Mouse (Mus musculus) megakaryocyte progenitor cell, adult 5-6 weeks (primary cell): ENCODE measurements around the gene Ankrd39. TPM values are rescaled to one million over a fixed set of nuclear protein-coding genes. Genes with fewer than 3 reads are reported as not detected.

Source experiments
- ATAC-seq: replicated peaks from 2 replicates; pipeline ENCODE4 v1.8.0; 2016; ENCODE audit warnings: mild to moderate bottlenecking, moderate TSS enrichment, inconsistent platforms; ENCODE audit not compliant: poor library complexity
- total RNA-seq, 2 experiments: library from RNA; stranded (forward) in 1 of 2; stranded (reverse) in 1 of 2; fragments of 157-497, 149-512 nt in 1 of 2; fragments of 200-1000 nt in 1 of 2; gene quantifications; 2 replicates each; pipeline versions ENCODE4 v1.2.3 to v1.2.4; 2015 to 2017

Gene Ankrd39
- total RNA-seq, 2 experiments from 2014 or later: 4.6 to 7.3 TPM

DNA sequence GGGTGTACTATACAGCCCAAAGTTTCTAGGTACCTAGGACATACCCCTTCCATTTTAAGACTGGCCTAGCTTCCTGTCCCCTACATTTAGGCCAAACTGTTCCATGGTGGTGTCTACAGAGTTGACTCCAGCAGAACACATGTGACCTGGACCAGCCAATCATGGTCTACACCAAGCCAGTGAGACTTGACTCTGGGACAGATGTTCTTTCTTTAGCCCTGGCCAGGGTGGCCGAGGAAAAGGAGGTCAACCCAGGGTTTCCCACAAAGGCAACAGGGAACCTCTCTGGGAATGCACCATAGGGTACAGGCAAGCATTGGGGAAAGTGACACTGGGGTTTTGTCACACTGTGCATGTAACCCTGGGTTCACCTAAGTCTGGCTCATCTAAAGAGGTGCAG lies 25.5 kb upstream of the Ankrd39 start:
- ATAC-seq: no peak

DNA sequence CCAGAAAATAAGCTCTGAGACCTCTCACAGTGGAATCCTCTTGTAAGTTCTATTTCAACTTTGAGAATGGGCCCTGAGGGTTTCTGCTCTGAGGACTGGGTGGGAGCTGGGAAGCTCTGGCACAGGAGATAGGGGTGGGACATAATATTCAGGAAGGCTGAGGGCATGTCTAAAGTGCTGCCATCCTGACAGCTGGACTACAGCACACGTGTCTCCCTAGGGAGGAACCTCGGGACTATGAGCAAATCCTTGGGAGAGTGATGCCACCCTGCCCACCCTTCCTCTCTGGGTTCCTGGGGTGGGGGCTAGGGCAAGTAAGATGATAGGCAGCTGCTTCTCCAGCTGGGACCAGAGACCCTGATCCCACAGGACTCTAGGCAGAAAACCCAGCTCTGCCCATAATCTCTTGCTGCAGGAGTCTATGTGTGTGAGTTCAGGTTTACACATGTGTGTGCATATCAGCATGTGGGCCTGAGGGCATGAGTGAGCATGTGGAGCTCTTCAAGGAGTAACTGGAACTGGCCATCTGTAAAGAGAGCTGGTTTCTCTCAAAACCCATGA lies 25.0 kb upstream of the Ankrd39 start:
- no peak for ATAC-seq

DNA sequence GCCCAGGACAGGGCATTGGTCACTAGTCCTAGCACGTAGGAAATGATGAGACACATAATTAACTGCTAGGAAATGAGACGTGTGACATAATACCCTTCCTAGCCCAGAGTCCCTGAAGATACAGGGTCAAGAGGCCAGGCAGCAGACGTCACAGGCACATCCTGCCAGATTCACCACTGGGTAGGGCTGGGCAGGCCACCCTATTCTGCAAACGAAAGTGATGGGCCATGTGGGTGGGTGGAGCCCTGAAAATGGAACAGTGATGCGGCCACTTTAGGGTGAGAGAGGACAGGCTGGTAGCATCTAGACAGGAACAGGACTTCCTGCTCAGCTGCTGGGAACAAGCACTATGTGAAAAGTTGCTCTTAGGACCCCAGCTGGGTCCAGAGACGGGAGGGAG lies 24.4 kb upstream of the Ankrd39 start:
- ATAC-seq: peak; percentile 73

DNA sequence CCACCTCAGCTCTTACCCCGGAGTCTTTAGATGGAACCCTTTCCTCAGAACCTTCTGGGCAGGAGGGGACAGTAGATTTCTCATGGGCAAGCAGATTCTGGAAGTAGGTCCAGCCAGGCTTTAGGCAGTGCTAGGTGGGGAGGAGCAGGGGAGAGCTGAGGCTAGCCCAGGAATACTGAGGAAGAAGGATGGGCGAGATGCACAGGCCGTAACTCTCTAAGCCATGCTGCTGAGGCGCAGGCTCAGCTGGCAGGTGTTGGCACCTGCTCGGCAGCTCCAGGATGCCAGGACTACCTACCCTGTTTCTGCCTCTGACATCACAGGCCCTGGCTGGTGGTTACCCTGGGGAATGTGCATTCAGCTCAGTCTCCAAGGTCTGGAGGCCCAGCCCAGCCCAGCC lies 23.1 kb upstream of the Ankrd39 start:
- ATAC-seq: no peak

DNA sequence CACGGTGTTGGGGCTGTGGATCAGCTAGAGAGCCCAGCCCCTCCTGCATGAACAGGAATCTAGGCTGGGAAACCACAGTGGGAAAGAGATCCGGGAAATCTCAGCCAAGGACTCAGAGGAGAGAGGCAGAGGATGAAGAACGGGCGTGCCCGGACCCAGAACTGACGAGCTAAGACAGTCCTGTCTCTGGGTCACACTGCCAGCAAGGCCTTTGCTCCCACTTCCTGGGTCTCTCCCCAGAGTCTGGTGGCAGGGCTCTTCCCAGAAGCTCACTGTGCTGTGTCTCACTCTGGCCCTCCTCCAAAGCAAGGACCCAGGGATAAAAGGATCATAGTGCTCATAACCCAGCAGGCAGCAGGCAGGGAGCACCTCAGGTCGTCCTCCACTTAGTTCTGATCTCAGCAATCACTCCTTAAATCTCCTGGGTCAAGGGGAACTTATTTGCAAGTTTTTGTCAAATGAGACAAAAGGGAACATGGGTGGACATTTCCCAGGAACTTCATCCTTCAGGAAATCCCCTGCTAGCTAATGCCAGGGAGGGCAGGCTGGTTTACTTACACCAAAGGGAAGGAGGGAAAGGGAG lies 22.5 kb upstream of the Ankrd39 start:
- ATAC-seq: no peak

DNA sequence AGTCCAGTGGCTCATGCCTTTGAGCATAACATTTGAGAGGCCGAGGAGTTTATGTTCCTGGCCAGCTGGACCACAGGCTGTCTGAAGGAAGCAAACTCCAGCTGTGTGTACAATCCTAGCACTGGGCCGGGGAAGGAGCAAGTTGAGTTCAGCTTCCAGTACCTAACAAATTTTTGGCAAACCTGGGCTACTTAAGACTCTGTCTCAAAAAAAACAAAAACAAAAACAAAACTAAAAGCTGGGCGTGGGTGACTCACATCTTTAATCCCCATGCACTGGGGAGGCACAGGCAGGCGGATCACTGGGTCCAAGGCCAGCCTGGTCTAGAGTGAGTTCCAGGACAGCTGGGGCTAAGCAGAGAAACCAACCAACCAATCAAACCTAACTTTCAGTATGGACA lies 21.5 kb upstream of the Ankrd39 start:
- ATAC-seq: no peak

DNA sequence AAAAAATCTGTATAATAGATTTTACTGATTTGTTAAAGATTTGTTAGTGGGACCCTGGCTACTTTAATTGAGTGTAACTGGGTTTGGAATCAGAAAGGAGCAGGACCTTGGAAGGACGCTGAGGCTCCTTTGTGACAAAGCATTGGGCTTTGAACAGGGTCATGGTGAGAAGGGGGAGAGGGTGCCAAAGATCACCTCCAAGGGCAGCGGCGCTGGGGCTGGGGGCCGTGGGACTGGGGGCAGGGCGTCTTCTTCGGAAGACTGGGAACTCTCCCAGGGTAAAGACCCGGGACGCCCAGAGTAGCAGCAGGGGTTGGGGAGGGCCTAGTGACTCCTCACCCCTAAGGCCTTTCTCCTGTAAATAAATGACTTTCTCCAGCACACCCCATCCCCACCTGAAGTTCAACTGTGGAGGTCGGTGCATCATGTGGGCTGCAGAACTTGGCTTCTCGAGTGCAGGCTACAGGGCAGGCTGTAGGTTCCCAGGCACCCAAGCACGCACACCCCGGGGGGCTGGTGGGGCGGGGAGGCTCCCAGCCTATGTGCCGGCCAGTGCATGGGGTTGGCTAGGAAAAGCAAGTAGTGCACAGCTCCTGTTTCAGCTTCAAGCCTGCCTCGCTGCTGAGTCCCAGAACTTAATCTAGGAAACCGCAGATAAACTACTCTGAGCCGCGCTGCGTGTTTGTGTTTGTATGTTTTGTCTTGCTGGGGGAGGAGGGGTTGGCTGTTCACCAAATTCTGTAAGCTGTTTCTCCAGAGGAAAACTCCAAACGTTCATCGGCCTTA lies 20.8 kb upstream of the Ankrd39 start:
- no peak for ATAC-seq

DNA sequence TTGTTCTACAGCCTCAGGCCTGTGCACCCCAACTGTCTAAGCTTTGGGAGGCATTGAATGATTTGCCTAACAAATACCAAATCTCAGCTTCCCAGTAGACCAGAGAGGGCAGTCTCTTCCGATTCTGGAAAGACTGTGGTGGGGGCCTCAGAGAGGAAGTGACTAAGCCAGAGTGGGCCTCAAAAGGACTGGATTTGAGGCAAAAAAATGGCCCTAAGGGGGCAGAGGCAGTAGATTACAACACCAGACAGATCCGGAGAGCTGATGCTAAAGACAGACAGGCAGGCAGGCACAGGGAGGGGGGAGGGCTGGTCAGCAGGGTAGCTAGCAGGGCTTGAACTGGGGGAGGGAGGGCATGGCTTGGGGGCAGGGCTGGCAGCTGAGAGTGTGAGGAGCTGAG lies 19.2 kb upstream of the Ankrd39 start:
- peak; percentile 67 for ATAC-seq

DNA sequence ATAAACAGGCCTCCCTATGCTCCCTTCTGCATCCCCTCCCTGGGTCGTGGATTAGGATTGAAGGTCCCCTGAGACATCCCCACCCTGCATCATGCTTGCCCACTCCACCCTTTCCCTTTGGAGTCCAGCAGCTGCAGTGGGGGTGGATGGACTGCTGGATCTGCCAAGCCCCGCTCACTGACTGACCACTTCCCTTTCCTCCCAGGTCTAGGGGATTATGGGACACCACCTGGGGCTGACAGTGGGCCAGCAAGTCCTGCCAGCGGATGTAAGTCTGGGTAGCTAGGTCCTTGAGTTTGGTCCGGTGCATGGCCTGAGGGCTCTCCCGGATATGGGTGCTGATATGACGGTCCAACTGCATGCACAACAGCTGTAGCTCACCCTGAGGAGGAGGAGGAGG lies 16.9 kb upstream of the Ankrd39 start:
- ATAC-seq: no peak

DNA sequence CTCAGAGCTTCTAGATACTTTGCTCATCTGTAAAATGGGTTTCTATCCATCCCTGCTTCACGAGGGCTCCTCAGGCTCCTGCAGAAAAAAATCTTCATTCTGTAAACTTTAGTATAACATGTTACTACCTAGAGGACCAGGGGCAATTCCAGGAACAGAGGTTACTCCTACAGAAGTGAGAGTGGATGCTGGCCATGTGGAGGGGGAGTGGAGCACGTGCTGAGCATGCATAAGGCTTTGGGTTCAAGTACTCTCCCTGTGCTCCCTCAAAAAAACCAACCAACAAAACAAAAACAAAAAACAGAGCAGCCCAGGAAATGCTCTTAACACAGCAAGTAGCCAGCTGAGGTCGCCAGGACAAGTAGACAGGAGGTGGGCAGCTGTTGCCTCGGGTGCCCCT lies 16.4 kb upstream of the Ankrd39 start:
- ATAC-seq: no peak

DNA sequence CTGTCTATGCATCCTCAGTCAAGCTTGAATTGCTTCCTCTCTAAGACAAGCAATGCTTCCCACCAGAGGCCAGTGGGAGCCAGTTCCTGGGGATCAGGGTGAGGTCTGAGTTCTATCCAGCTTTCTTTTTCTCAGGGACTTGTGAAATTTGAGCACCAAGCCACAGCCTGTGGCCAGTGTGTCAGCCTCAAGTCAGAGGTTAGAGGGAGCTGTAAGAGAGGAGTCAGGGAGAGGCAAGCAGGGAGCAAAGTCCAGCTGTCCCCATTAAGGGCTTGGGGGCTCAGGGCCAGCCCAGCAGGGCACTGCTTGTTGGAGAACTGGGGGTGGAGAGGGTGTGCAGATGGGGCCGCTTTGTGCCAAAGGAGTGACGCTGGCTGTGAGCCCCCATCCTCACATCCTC lies 16.0 kb upstream of the Ankrd39 start:
- no peak for ATAC-seq

DNA sequence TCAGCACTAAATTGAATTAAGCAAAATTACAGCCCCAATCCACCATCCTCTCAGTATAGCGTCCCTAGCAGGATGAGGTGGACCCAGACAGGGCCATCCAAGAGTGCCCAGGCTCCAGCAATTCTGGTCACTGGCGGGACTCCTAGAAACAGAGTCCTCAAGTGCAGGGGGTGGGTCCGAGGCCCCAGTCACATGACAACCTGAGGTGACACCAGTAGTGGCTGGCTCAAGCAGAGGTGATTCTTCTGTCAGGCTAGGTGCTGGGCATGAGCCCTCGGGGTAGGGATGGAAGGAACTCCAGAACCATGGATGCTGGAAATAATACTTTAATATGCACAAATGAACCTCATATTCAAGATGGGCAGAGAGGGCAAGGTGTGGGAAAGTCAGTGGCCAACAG lies 15.1 kb upstream of the Ankrd39 start:
- no peak for ATAC-seq

DNA sequence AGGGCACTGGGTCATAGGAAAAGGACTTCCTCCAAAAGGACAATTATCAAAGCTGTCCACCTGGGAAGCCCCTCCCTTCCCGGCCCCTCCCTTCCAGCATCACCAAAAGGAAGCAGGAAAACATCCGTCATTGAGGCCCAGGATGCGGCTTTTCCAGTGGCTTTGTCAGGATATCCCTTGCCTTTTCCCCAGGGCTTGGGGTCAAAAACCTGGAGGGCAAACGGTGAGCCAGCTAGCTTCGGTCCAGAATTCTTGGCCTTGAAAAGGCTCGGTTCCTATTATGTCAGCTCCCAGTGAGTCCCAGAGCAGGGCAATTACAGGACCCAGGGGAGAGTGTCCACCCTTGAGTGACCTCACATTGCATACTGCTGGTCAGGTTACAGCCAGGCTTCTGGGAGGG lies 13.7 kb upstream of the Ankrd39 start:
- no peak for ATAC-seq

DNA sequence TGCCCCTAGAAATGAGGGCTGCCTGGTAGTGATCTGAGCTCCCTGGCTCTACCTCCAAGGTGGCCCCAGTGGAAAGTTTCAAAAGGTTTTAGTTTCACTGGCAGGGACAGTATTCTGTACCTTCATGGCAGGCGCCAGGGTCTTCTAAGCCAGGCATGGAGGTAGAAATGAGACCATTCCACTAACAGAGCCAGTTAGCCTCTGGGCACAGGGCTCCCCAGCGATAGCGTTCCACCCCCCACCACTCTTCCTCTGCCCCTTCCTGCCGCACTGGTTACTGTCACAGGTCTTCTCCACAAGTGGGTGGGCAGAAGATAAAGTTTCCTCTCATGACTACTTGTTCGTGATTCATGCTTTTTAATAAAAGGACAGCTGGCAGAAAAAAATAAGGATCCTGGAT lies 12.6 kb upstream of the Ankrd39 start:
- no peak for ATAC-seq

DNA sequence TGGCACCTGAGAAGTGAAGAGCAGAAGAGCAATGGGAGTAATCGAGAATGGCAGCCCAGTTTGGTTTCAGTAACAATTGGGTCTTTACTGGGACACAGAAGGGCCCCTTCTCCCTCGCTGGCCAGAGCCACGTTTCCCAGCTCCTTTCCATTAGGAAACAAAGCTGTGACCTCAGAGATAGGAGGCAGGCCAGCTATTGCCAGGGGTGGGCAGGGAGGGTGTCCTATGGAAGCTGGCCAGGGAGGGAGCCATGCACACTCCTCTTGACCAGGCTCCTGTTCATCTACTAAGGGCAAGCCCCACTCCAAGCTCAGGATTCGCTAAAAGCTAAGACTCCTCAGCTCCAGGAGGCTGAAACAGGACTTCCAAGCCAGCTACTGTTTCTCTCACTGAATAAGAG lies 12.0 kb upstream of the Ankrd39 start:
- ATAC-seq: no peak

DNA sequence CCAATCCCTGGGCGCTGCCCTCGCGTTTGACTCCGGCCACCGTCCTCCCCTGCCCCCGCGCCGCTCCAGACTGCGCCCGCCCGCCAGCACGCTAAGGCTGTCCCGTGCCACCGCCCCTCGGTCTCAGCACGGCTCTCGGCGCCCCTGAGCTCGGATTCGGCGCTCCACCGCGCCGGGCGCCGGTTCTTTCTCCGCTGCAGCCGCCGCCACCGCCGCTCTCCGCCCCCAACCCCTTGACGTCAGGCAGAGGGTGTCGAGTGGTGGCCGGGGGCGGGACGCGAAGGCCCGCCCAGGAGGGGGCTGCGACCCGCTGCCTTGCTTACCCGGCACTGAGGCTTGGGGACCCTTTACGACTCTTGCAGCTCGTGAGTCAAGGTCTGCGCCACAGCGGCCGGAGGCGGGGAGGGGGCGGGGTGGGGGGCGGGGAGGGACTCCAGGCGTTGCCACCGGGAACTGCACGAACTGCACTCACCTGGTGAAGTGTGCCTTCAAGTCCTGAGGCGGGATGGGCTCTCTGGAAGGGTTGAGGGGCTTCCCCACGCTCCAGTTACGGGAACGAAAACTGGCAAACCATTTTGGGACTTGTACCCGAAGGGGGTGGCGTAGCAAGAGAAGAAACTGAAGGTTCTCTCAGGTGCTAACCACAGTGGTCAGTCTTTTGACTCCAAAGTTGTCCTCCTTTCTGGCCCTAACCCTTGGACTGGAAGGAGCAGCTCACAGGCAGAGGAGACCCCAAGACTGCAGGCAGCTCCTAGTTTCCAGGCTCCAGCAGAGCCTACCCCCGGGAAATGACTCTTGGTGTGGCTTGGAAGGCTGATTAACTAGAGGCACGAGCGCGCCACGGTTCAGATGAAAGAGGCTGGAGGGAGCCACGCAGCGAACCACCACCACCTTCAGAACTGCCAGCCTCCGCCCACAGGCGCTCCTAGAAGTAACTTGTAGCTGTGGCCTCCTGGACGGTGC lies 11.1 kb upstream of the Ankrd39 start, which contains the start of gene Sema4c:
Sema4c (minus strand) TSS at position 319 of the 963 bp plus-strand sequence.
- ATAC-seq: 0 out of 2 replicates have a peak, but pooled peaks have one; percentile 9

DNA sequence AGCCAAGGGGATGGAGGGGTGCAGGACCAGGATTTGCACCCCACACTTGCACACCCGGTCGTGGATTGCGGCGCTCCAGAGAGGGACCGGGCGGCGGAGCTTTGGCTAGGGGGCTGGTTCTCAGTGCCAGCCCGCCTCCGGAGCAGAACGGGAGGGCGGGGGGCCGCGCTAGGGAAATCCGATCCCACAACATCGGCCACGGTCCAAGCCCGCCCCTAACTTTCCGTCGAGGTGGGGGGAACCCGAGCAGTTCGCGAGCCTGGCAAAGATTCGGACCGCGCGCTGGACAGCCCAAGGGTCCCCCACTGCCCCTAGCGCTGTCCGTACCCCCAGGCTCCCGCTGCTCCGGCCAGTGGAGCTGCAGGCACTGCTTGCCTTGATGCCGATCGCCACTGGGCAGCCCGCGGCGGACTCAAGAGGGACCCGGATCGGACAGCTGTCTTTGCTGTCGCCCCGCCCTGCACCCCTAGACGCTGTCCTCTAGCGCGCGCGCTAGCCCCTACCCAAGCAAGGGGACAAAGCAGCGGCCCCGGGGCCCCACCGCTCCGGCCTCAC lies 10.3 kb upstream of the Ankrd39 start:
- peak; percentile 12 for ATAC-seq

DNA sequence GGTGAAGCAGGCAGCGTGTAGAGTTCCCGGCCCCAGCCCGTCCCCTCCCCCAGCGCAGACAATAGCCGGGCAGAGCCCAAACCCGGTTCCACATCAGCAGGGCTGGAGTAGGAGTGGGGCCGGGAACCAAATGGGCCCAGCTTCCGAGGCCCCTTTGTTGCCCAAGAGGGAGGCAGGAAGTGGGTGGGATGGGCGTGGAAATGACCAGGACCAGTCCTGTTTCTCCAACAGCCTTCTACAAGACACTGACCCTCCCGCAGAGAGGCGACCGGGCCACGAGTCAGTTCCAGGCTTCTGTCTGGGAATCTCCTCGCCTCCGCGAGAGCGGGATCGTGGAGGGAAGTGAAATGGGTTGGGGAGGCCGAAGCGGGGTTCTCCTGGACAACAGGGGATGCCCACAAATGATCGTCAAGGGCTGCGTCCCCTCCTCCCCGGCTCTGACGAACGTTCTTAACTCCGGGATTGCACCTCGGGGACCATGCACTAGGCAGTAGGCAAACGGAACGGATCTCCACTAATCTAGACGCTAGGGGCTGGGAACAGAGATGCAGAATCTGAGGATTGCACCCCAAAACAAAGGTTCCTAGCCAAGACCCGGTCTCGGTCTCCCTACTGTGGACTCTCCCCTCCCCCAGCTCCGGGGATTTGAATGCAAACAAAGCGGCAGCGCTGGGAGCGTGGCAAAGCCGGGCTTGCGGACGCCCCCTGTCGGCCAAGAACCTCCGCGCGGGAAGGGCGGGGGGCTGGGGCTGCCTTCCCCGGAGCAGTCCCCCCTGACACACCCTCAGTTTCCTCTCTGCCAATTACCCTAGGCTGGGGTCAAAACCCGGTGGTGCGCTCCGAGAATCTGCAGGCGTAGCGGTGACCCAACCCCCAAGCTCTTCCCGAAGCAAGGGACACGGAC lies 9.6 kb upstream of the Ankrd39 start:
- ATAC-seq: peak; percentile 61

DNA sequence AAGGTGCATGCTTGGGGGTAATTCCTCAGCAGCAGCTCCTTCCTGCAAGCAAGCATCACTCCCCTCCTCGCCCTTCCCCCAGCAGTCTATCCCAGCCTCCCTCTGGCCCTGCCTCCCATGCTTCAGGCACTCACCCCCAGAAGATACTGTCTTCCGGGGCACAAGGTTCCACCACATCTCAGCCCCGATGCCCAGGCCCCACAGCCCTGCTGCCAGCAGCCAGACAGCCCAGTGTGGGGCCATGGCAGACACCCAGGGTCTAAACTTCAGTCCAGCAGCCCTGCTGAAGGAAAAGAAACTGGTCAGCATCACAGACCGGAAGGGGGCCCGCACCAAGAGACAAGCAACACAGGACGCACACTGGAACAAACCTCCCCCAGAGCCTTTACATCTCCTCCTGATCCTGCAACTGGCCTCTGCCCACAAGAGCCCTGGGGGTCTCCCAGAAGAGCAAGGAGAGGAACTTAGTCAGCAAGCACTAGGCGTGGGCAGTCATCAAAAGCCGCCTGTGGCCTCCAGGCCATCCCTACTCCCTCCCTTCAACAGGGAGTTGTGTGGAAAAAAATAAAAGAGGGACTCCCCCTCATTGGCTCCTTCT lies 8.7 kb upstream of the Ankrd39 start:
- ATAC-seq: no peak
